Mouse (Mus musculus): Measurements from ENCODE around the gene Mybpc3. TPM values are rescaled to one million over a fixed set of nuclear protein-coding genes. Genes with fewer than 3 reads are reported as not detected.

Mybpc3 gene
- polyA plus RNA-seq, 1 experiment: not detected

GRCm38 (mm10) chr2:91142920-91143319, 25.0 kb downstream of the Mybpc3 start:
- no peak overlapping the region for H3K27ac ChIP-seq (ENCODE audit: insufficient read depth, low read length)
- no peaks in the 10 kb centered on the region for H3K9me3 ChIP-seq (replicated peaks; ENCODE audit: control insufficient read depth, insufficient read depth, low read length, poor library complexity, severe bottlenecking)
- H3K4me1 ChIP-seq (ENCODE audit: control insufficient read depth, insufficient read depth, low read length): peaks cover 3% of the 10 kb centered on the region
- TF ChIP-seq EP300 (IDR thresholded peaks at IDR 0.05; ENCODE audit: insufficient read depth, low read depth, low read length) (no peak), POLR2A (IDR thresholded peaks at IDR 0.05; ENCODE audit: insufficient read depth, low read length) (no peak), CTCF (IDR thresholded peaks at IDR 0.05; ENCODE audit: low read depth, low read length) (no peak)
- no peaks in the 10 kb centered on the region for H3K27me3 ChIP-seq (ENCODE audit: control insufficient read depth, insufficient read depth, low read length, poor library complexity, severe bottlenecking)
- H3K4me3 ChIP-seq (ENCODE audit: low read depth, low read length): no peak overlapping the region
- H3K9ac ChIP-seq (ENCODE audit: low read depth, poor library complexity, severe bottlenecking): no peak overlapping the region
- H3K36me3 ChIP-seq (ENCODE audit: control insufficient read depth, insufficient read depth, low read length, poor library complexity, severe bottlenecking): no peaks in the 10 kb centered on the region

- no peak overlapping the region for H3K27ac ChIP-seq (ENCODE audit: insufficient read depth, low read length)
- no peak overlapping the region for H3K4me3 ChIP-seq (ENCODE audit: low read depth, low read length)
- no peaks in the 10 kb centered on the region for H3K36me3 ChIP-seq (ENCODE audit: control insufficient read depth, insufficient read depth, low read length, poor library complexity, severe bottlenecking)
- no peak overlapping the region for H3K9ac ChIP-seq (ENCODE audit: low read depth, poor library complexity, severe bottlenecking)
- H3K9me3 ChIP-seq (replicated peaks; ENCODE audit: control insufficient read depth, insufficient read depth, low read length, poor library complexity, severe bottlenecking): no peaks in the 10 kb centered on the region
- H3K4me1 ChIP-seq (ENCODE audit: control insufficient read depth, insufficient read depth, low read length): peaks cover 3% of the 10 kb centered on the region
- TF ChIP-seq EP300 (IDR thresholded peaks at IDR 0.05; ENCODE audit: insufficient read depth, low read depth, low read length): no peak
- TF ChIP-seq POLR2A (IDR thresholded peaks at IDR 0.05; ENCODE audit: insufficient read depth, low read length): no peak
- TF ChIP-seq CTCF (IDR thresholded peaks at IDR 0.05; ENCODE audit: low read depth, low read length): no peak
- H3K27me3 ChIP-seq (ENCODE audit: control insufficient read depth, insufficient read depth, low read length, poor library complexity, severe bottlenecking): no peaks in the 10 kb centered on the region
These were observed 25.5 kb downstream of the Mybpc3 start for GRCm38 (mm10) chr2:91143401-91143800.

GRCm38 (mm10) chr2:91148101-91148500, 30.2 kb downstream of the Mybpc3 start:
- no peaks in the 10 kb centered on the region for H3K27me3 ChIP-seq (ENCODE audit: control insufficient read depth, insufficient read depth, low read length, poor library complexity, severe bottlenecking)
- no peaks in the 10 kb centered on the region for H3K36me3 ChIP-seq (ENCODE audit: control insufficient read depth, insufficient read depth, low read length, poor library complexity, severe bottlenecking)
- H3K4me3 ChIP-seq (ENCODE audit: low read depth, low read length): no peak overlapping the region
- no peaks in the 10 kb centered on the region for H3K9me3 ChIP-seq (replicated peaks; ENCODE audit: control insufficient read depth, insufficient read depth, low read length, poor library complexity, severe bottlenecking)
- H3K27ac ChIP-seq (ENCODE audit: insufficient read depth, low read length): no peak overlapping the region
- H3K9ac ChIP-seq (ENCODE audit: low read depth, poor library complexity, severe bottlenecking): no peak overlapping the region
- TF ChIP-seq EP300 (IDR thresholded peaks at IDR 0.05; ENCODE audit: insufficient read depth, low read depth, low read length): no peak
- no peak for TF ChIP-seq POLR2A (IDR thresholded peaks at IDR 0.05; ENCODE audit: insufficient read depth, low read length)
- TF ChIP-seq CTCF (IDR thresholded peaks at IDR 0.05; ENCODE audit: low read depth, low read length): no peak
- H3K4me1 ChIP-seq (ENCODE audit: control insufficient read depth, insufficient read depth, low read length): no peaks in the 10 kb centered on the region

- no peaks in the 10 kb centered on the region for H3K4me1 ChIP-seq (ENCODE audit: control insufficient read depth, insufficient read depth, low read length)
- H3K27ac ChIP-seq (ENCODE audit: insufficient read depth, low read length): no peak overlapping the region
- no peaks in the 10 kb centered on the region for H3K9me3 ChIP-seq (replicated peaks; ENCODE audit: control insufficient read depth, insufficient read depth, low read length, poor library complexity, severe bottlenecking)
- no peak for TF ChIP-seq POLR2A (IDR thresholded peaks at IDR 0.05; ENCODE audit: insufficient read depth, low read length)
- TF ChIP-seq CTCF (IDR thresholded peaks at IDR 0.05; ENCODE audit: low read depth, low read length): no peak
- no peak for TF ChIP-seq EP300 (IDR thresholded peaks at IDR 0.05; ENCODE audit: insufficient read depth, low read depth, low read length)
- no peak overlapping the region for H3K9ac ChIP-seq (ENCODE audit: low read depth, poor library complexity, severe bottlenecking)
- no peaks in the 10 kb centered on the region for H3K27me3 ChIP-seq (ENCODE audit: control insufficient read depth, insufficient read depth, low read length, poor library complexity, severe bottlenecking)
- no peak overlapping the region for H3K4me3 ChIP-seq (ENCODE audit: low read depth, low read length)
- no peaks in the 10 kb centered on the region for H3K36me3 ChIP-seq (ENCODE audit: control insufficient read depth, insufficient read depth, low read length, poor library complexity, severe bottlenecking)
These were observed 33.4 kb downstream of the Mybpc3 start for GRCm38 (mm10) chr2:91151331-91151730.

GRCm38 (mm10) chr2:91152885-91153377, 35.0 kb downstream of the Mybpc3 start:
- H3K9me3 ChIP-seq (replicated peaks; ENCODE audit: control insufficient read depth, insufficient read depth, low read length, poor library complexity, severe bottlenecking): no peaks in the 10 kb centered on the region
- H3K27ac ChIP-seq (ENCODE audit: insufficient read depth, low read length): no peak overlapping the region
- H3K4me1 ChIP-seq (ENCODE audit: control insufficient read depth, insufficient read depth, low read length): no peaks in the 10 kb centered on the region
- no peak overlapping the region for H3K9ac ChIP-seq (ENCODE audit: low read depth, poor library complexity, severe bottlenecking)
- H3K27me3 ChIP-seq (ENCODE audit: control insufficient read depth, insufficient read depth, low read length, poor library complexity, severe bottlenecking): no peaks in the 10 kb centered on the region
- TF ChIP-seq CTCF (IDR thresholded peaks at IDR 0.05; ENCODE audit: low read depth, low read length) (no peak), EP300 (IDR thresholded peaks at IDR 0.05; ENCODE audit: insufficient read depth, low read depth, low read length) (no peak), POLR2A (IDR thresholded peaks at IDR 0.05; ENCODE audit: insufficient read depth, low read length) (no peak)
- no peaks in the 10 kb centered on the region for H3K36me3 ChIP-seq (ENCODE audit: control insufficient read depth, insufficient read depth, low read length, poor library complexity, severe bottlenecking)
- H3K4me3 ChIP-seq (ENCODE audit: low read depth, low read length): no peak overlapping the region

- Histone ChIP-seq H3K9me3 (replicated peaks; ENCODE audit: control insufficient read depth, insufficient read depth, low read length, poor library complexity, severe bottlenecking) (no peaks in the 10 kb centered on the region), H3K27ac (ENCODE audit: insufficient read depth, low read length) (no peak overlapping the region), H3K27me3 (ENCODE audit: control insufficient read depth, insufficient read depth, low read length, poor library complexity, severe bottlenecking) (no peaks in the 10 kb centered on the region), H3K4me1 (ENCODE audit: control insufficient read depth, insufficient read depth, low read length) (no peaks in the 10 kb centered on the region), H3K9ac (ENCODE audit: low read depth, poor library complexity, severe bottlenecking) (no peak overlapping the region), H3K4me3 (ENCODE audit: low read depth, low read length) (no peak overlapping the region), H3K36me3 (ENCODE audit: control insufficient read depth, insufficient read depth, low read length, poor library complexity, severe bottlenecking) (no peaks in the 10 kb centered on the region)
- TF ChIP-seq CTCF (IDR thresholded peaks at IDR 0.05; ENCODE audit: low read depth, low read length) (no peak), POLR2A (IDR thresholded peaks at IDR 0.05; ENCODE audit: insufficient read depth, low read length) (no peak), EP300 (IDR thresholded peaks at IDR 0.05; ENCODE audit: insufficient read depth, low read depth, low read length) (no peak)
These were observed 36.1 kb downstream of the Mybpc3 start for GRCm38 (mm10) chr2:91154091-91154490.
